Mouse (Mus musculus): ENCODE measurements around the gene St7.
"Not testable (repeated sequence)": the region's sequence is repeated elsewhere in the genome, so short reads cannot be mapped to it uniquely, and the experiment has no call there.

Gene St7

GRCm38 (mm10) chr6:17692647-17693046, at the start of gene St7:
Gene St7, plus strand, starts transcription at chr6:17692933.
- DNase-seq = no peak

- no peak for DNase-seq
Measured at GRCm38 (mm10) chr6:17646107-17646506, 46.6 kb upstream of the St7 start.

GRCm38 (mm10) chr6:17652132-17652531, 40.6 kb upstream of the St7 start:
- DNase-seq = no peak

GRCm38 (mm10) chr6:17655080-17655479, 37.7 kb upstream of the St7 start:
- no peak for DNase-seq

GRCm38 (mm10) chr6:17657308-17657707, 35.4 kb upstream of the St7 start:
- peak; percentile 27 to 37 for DNase-seq

- no peak for DNase-seq
Measured at GRCm38 (mm10) chr6:17665348-17665747, 27.4 kb upstream of the St7 start.

GRCm38 (mm10) chr6:17666024-17666423, 26.7 kb upstream of the St7 start:
- no peak for DNase-seq

GRCm38 (mm10) chr6:17667813-17668212, 24.9 kb upstream of the St7 start:
- no peak for DNase-seq

GRCm38 (mm10) chr6:17668334-17668733, 24.4 kb upstream of the St7 start:
- no peak for DNase-seq

- DNase-seq = no peak
Measured at GRCm38 (mm10) chr6:17669826-17670225, 22.9 kb upstream of the St7 start.

GRCm38 (mm10) chr6:17675019-17675756, 17.5 kb upstream of the St7 start:
- peak; percentile 81 to 85 for DNase-seq

- no peak for DNase-seq
Measured at GRCm38 (mm10) chr6:17677008-17677407, 15.7 kb upstream of the St7 start.

GRCm38 (mm10) chr6:17680266-17680925, 12.3 kb upstream of the St7 start:
- DNase-seq = no peak

GRCm38 (mm10) chr6:17681810-17682209, 10.9 kb upstream of the St7 start:
- DNase-seq = no peak

- DNase-seq = no peak
Measured at GRCm38 (mm10) chr6:17688676-17689075, 4.1 kb upstream of the St7 start.

GRCm38 (mm10) chr6:17693726-17694549, 1.2 kb downstream of the St7 start:
- peak; percentile 64 to 71 for DNase-seq

- peak; percentile 78 to 81 for DNase-seq
Measured at GRCm38 (mm10) chr6:17694550-17694951, 1.8 kb downstream of the St7 start.

- peak; percentile 72 to 76 for DNase-seq
Measured at GRCm38 (mm10) chr6:17696321-17696734, 3.6 kb downstream of the St7 start.

GRCm38 (mm10) chr6:17700936-17701612, 8.3 kb downstream of the St7 start:
- no peak for DNase-seq

- DNase-seq = not testable (repeated sequence)
Measured at GRCm38 (mm10) chr6:17704038-17704437, 11.3 kb downstream of the St7 start.

- DNase-seq = no peak
Measured at GRCm38 (mm10) chr6:17705973-17706372, 13.2 kb downstream of the St7 start.

- no peak for DNase-seq
Measured at GRCm38 (mm10) chr6:17718978-17719377, 26.2 kb downstream of the St7 start.

GRCm38 (mm10) chr6:17719423-17719822, 26.7 kb downstream of the St7 start:
- DNase-seq = no peak
